Mouse (Mus musculus): ENCODE data around the gene Fam170b. TPM values are rescaled to one million over a fixed set of nuclear protein-coding genes. Genes with fewer than 3 reads are reported as not detected.
A peak's percentile ranks its signal among the peaks of the same experiment; 100 is the strongest.

Fam170b gene
- polyA plus RNA-seq, 1 experiment from 2014 or later, result not detected

- Histone ChIP-seq H3K4me1 (no peaks in the 10 kb centered on the region), H3K9me3 (no peaks in the 10 kb centered on the region), H3K36me3 (replicated peaks) (no peaks in the 10 kb centered on the region), H3K4me2 (no peak overlapping the region), H3K27ac (no peak overlapping the region), H3K9ac (no peak overlapping the region), H3K27me3 (replicated peaks) (no peaks in the 10 kb centered on the region), H3K4me3 (no peak overlapping the region)
- WGBS, result 61% methylated on average over 4 of the region's 4 CpGs
- no peak for ATAC-seq (replicated peaks)
Measured at GRCm38 (mm10) chr14:32814961-32815360, 18.8 kb upstream of the Fam170b start.

GRCm38 (mm10) chr14:32816533-32816932 is 17.2 kb upstream of the Fam170b start:
- no peak overlapping the region for H3K27ac ChIP-seq
- H3K27me3 ChIP-seq (replicated peaks), result no peaks in the 10 kb centered on the region
- no peak for ATAC-seq (replicated peaks)
- WGBS, result 81% methylated on average over 4 of the region's 4 CpGs
- no peak overlapping the region for H3K9ac ChIP-seq
- no peak overlapping the region for H3K4me3 ChIP-seq
- H3K4me2 ChIP-seq, result no peak overlapping the region
- no peaks in the 10 kb centered on the region for H3K36me3 ChIP-seq (replicated peaks)
- H3K9me3 ChIP-seq, result no peaks in the 10 kb centered on the region
- no peaks in the 10 kb centered on the region for H3K4me1 ChIP-seq

DNA sequence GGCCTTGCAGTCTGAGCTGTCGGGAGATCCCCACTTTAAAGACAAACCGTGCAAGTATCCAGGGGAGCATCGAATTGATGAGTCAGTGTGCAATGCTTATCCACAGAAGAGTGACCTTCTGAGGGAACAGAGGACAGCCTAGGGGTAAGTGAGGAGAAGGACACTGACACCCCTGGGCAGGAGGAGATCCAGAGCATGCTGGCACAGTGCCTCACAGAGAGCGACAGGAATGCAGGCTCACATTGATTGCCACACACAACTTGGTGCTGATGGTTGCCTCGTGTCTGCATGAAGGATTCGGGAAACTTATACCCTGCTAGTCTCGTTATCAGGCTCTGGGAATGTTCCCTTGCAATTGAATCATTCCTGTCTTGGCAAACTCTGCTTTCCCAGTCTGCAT is 16.5 kb upstream of the Fam170b start:
- Histone ChIP-seq H3K4me2 (no peak overlapping the region), H3K9ac (no peak overlapping the region), H3K4me3 (no peak overlapping the region), H3K36me3 (replicated peaks) (no peaks in the 10 kb centered on the region), H3K9me3 (no peaks in the 10 kb centered on the region), H3K4me1 (no peaks in the 10 kb centered on the region), H3K27me3 (replicated peaks) (no peaks in the 10 kb centered on the region), H3K27ac (no peak overlapping the region)
- WGBS, result 69% methylated on average over 7 of the region's 7 CpGs
- ATAC-seq (replicated peaks), result no peak

- Histone ChIP-seq H3K9me3 (no peaks in the 10 kb centered on the region), H3K4me2 (no peak overlapping the region), H3K27ac (no peak overlapping the region), H3K27me3 (replicated peaks) (no peaks in the 10 kb centered on the region), H3K4me1 (no peaks in the 10 kb centered on the region), H3K4me3 (no peak overlapping the region), H3K36me3 (replicated peaks) (no peaks in the 10 kb centered on the region), H3K9ac (no peak overlapping the region)
- ATAC-seq (replicated peaks), result no peak
- 79% methylated on average over 1 of the region's 1 CpGs for WGBS
Measured at GRCm38 (mm10) chr14:32819297-32819696, 14.5 kb upstream of the Fam170b start.

DNA sequence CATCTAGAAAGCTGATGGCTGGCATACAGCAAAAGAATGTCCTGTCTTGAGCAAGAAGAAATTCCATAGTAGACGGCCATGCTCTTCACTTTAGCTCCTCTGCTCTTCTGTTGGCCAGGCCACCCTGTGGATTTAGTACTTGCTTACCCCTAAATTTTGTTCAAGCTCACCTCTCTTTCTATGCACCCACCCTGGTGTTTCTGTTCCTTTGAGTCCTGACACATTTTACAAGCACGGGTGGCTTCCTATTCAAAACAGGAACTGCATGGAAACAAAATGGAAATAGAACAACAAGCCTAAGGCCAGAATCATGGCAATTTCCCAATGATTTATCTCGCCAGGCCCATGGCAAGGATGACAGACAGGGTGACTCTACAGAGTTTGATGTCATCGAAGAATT is 10.9 kb upstream of the Fam170b start:
- Histone ChIP-seq H3K9me3 (no peaks in the 10 kb centered on the region), H3K4me1 (peaks cover 6% of the 10 kb centered on the region; the same call in 1 of the 2 replicates), H3K27me3 (replicated peaks) (no peaks in the 10 kb centered on the region), H3K36me3 (replicated peaks) (no peaks in the 10 kb centered on the region), H3K4me3 (no peak overlapping the region), H3K27ac (no peak overlapping the region), H3K9ac (no peak overlapping the region), H3K4me2 (no peak overlapping the region)
- ATAC-seq (replicated peaks), result no peak
- WGBS, result 85% methylated on average over 4 of the region's 4 CpGs

- no peaks in the 10 kb centered on the region for H3K36me3 ChIP-seq (replicated peaks)
- 89% methylated on average over 3 of the region's 3 CpGs for WGBS
- no peak for ATAC-seq (replicated peaks)
Measured at GRCm38 (mm10) chr14:32823861-32824260, 9.9 kb upstream of the Fam170b start.

DNA sequence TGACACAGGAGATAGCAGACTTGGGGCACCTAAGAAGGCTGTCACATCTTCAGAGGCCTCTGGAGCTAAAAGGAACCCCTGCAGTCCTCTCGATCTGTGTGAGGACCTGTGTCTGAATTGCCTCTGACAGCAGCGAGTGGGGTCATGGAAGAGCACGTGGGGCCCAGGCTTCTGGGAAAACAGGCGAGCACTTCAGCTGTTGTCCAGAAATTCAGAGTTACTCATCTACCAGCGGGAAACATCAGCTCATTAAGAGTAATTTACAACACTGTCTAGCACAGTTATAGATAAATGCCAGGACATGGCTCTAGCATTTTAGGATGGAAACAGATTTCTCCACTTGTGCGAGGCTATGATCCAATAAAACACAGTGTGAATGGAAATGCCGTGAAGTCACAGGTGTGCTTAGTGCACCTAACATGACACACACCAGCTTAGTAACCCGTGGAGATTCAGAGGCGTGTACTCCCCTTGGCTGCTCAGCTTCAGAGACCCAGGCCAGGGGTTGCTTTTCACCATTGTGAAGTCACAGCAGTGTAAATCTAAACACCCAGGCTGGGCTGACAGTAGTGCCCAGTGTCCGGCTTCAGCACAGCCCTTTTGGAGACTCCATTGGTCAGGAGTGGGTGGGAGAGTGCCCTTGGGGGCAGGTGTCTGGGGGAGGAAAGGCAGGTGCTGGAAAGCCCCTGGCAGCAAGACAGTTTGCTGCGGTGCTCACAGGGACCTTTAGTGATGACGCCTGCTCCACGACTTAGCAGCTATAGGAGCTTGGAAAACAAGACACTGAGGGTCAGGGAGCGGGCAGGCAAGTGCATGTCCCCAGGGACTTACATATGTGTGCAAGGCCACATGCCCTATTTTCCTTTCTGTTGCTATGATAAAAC is 9.3 kb upstream of the Fam170b start:
- H3K9me3 ChIP-seq, result no peaks in the 10 kb centered on the region
- no peak for ATAC-seq (replicated peaks)

More at GRCm38 (mm10) chr14:32823861-32824260, 9.9 kb upstream of the Fam170b start:
- Histone ChIP-seq H3K4me3 (no peak overlapping the region), H3K4me1 (peaks cover 6% of the 10 kb centered on the region; the same call in 1 of the 2 replicates), H3K4me2 (no peak overlapping the region), H3K27me3 (replicated peaks) (no peaks in the 10 kb centered on the region), H3K27ac (no peak overlapping the region), H3K9ac (no peak overlapping the region), H3K9me3 (no peaks in the 10 kb centered on the region)

DNA sequence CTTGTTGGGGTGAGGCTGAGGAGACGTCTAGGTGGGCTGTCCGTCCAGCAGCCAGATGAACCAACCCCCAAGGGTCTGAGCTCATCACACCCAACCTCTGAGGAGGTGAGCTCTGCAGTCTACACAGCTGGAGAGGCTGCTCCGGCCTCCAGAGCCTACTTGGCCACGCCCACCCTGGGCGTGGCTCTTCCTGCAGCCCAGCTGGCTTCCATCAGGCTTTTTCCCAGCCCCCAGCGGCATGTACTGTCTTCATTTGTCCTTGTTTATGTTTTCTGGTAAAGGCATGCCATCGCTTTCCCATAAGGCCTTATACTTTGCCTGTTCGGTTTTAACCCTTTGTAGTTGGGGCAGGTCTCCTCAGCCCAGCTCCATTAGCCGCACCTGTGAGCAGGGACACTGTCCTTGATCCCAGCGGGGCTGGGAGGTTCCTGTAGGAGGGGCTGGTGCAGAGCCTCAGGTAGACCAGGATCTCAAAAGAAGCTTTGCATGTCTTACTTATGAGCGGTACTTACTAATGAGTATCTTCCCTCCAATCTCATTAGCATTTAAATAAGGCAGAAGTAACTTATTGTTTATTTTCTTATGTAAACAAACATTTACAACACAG is 8.2 kb upstream of the Fam170b start:
- Histone ChIP-seq H3K4me2 (peak overlapping the region; percentile 20), H3K27ac (no peak overlapping the region), H3K9me3 (no peaks in the 10 kb centered on the region; the same call in 1 of the 2 replicates), H3K4me1 (peaks cover 6% of the 10 kb centered on the region; the same call in 1 of the 2 replicates), H3K4me3 (no peak overlapping the region), H3K9ac (no peak overlapping the region), H3K27me3 (replicated peaks) (no peaks in the 10 kb centered on the region), H3K36me3 (replicated peaks) (no peaks in the 10 kb centered on the region)
- ATAC-seq (replicated peaks), result no peak; the same call in 1 of the 2 replicates
- WGBS, result 8% methylated on average over 11 of the region's 11 CpGs

More for the DNA sequence above, 9.3 kb upstream of the Fam170b start:
- Histone ChIP-seq H3K4me2 (no peak overlapping the region), H3K4me1 (peaks cover 6% of the 10 kb centered on the region; the same call in 1 of the 2 replicates), H3K36me3 (replicated peaks) (no peaks in the 10 kb centered on the region), H3K4me3 (no peak overlapping the region), H3K9ac (no peak overlapping the region), H3K27me3 (replicated peaks) (no peaks in the 10 kb centered on the region), H3K27ac (no peak overlapping the region)
- 62% methylated on average over 14 of the region's 14 CpGs for WGBS

GRCm38 (mm10) chr14:32827165-32827564 is 6.6 kb upstream of the Fam170b start:
- Histone ChIP-seq H3K36me3 (replicated peaks) (no peaks in the 10 kb centered on the region), H3K27me3 (replicated peaks) (no peaks in the 10 kb centered on the region), H3K4me2 (no peak overlapping the region), H3K27ac (no peak overlapping the region), H3K4me3 (no peak overlapping the region), H3K4me1 (peaks cover 6% of the 10 kb centered on the region; the same call in 1 of the 2 replicates), H3K9me3 (no peaks in the 10 kb centered on the region; the same call in 1 of the 2 replicates), H3K9ac (no peak overlapping the region)
- ATAC-seq (replicated peaks), result no peak
- WGBS, result 70% methylated on average over 4 of the region's 4 CpGs

- no peak for ATAC-seq (replicated peaks)
- 61% methylated on average over 6 of the region's 6 CpGs for WGBS
- Histone ChIP-seq H3K4me3 (no peak overlapping the region), H3K4me1 (peaks cover 6% of the 10 kb centered on the region; the same call in 1 of the 2 replicates), H3K36me3 (replicated peaks) (no peaks in the 10 kb centered on the region), H3K9ac (no peak overlapping the region), H3K9me3 (no peaks in the 10 kb centered on the region; the same call in 1 of the 2 replicates), H3K27ac (no peak overlapping the region), H3K27me3 (replicated peaks) (no peaks in the 10 kb centered on the region), H3K4me2 (no peak overlapping the region)
Measured at GRCm38 (mm10) chr14:32827994-32828650, 5.6 kb upstream of the Fam170b start.

- H3K27me3 ChIP-seq (replicated peaks), result no peaks in the 10 kb centered on the region
- no peaks in the 10 kb centered on the region for H3K36me3 ChIP-seq (replicated peaks)
- no peak overlapping the region for H3K27ac ChIP-seq
- H3K4me2 ChIP-seq, result no peak overlapping the region
- H3K9ac ChIP-seq, result no peak overlapping the region
- WGBS, result 91% methylated on average over 14 of the region's 14 CpGs
- no peaks in the 10 kb centered on the region for H3K4me1 ChIP-seq
- ATAC-seq (replicated peaks), result no peak
- H3K4me3 ChIP-seq, result no peak overlapping the region
- H3K9me3 ChIP-seq, result no peaks in the 10 kb centered on the region; the same call in 1 of the 2 replicates
Measured at GRCm38 (mm10) chr14:32835181-32835580, 1.4 kb downstream of the Fam170b start.

- 94% methylated on average over 14 of the region's 14 CpGs for WGBS
- H3K4me1 ChIP-seq, result no peaks in the 10 kb centered on the region
- H3K9ac ChIP-seq, result no peak overlapping the region
- H3K27ac ChIP-seq, result no peak overlapping the region
- H3K36me3 ChIP-seq (replicated peaks), result no peaks in the 10 kb centered on the region
- ATAC-seq (replicated peaks), result no peak
- no peaks in the 10 kb centered on the region for H3K27me3 ChIP-seq (replicated peaks)
- no peak overlapping the region for H3K4me2 ChIP-seq
- no peaks in the 10 kb centered on the region; the same call in 1 of the 2 replicates for H3K9me3 ChIP-seq
- no peak overlapping the region for H3K4me3 ChIP-seq
Measured at GRCm38 (mm10) chr14:32835596-32835995, 1.8 kb downstream of the Fam170b start.

All from midbrain, embryonic 15.5 days (tissue).